Mouse (Mus musculus) layer of hippocampus, adult 9-11 months (tissue): ENCODE measurements around the gene Acot12.
"Not testable (repeated sequence)": the region's sequence is repeated elsewhere in the genome, so short reads cannot be mapped to it uniquely, and the experiment has no call there.

Experiments
- DNase-seq: peaks from one replicate; pipeline ENCODE4 v3.0.0; 2022

Acot12 gene

GRCm38 (mm10) chr13:91760302-91761050 lies 19.2 kb downstream of the Acot12 start:
- DNase-seq, result no peak

GRCm38 (mm10) chr13:91761654-91762445 lies 20.5 kb downstream of the Acot12 start:
- DNase-seq, result no peak

GRCm38 (mm10) chr13:91763654-91764053 lies 22.3 kb downstream of the Acot12 start:
- DNase-seq, result not testable (repeated sequence)

GRCm38 (mm10) chr13:91765627-91766026 lies 24.3 kb downstream of the Acot12 start:
- DNase-seq, result no peak

GRCm38 (mm10) chr13:91768683-91769651 lies 27.7 kb downstream of the Acot12 start:
- DNase-seq, result no peak

GRCm38 (mm10) chr13:91778092-91778491 lies 36.8 kb downstream of the Acot12 start:
- DNase-seq, result no peak

GRCm38 (mm10) chr13:91779892-91780291 lies 38.6 kb downstream of the Acot12 start:
- no peak for DNase-seq

GRCm38 (mm10) chr13:91792035-91792434 lies 50.7 kb downstream of the Acot12 start:
- DNase-seq, result no peak

- DNase-seq, result no peak
Measured at GRCm38 (mm10) chr13:91794926-91795436, 53.7 kb downstream of the Acot12 start.

- no peak for DNase-seq
Measured at GRCm38 (mm10) chr13:91795593-91795992, 54.3 kb downstream of the Acot12 start.

- DNase-seq, result no peak
Measured at GRCm38 (mm10) chr13:91796003-91796402, 54.7 kb downstream of the Acot12 start.

- DNase-seq, result no peak
Measured at GRCm38 (mm10) chr13:91796916-91797315, 55.6 kb downstream of the Acot12 start.

GRCm38 (mm10) chr13:91797442-91797841 lies 56.1 kb downstream of the Acot12 start:
- DNase-seq, result peak; percentile 17

GRCm38 (mm10) chr13:91801726-91802125 lies 60.4 kb downstream of the Acot12 start:
- no peak for DNase-seq

GRCm38 (mm10) chr13:91807155-91807839 lies 66.0 kb downstream of the Acot12 start, which contains the start of gene Zcchc9:
Gene Zcchc9, minus strand, starts transcription at chr13:91807705.
- DNase-seq, result peak; percentile 90

GRCm38 (mm10) chr13:91807874-91808575 lies 66.7 kb downstream of the Acot12 start:
- no peak for DNase-seq

GRCm38 (mm10) chr13:91809476-91809875 lies 68.2 kb downstream of the Acot12 start:
- DNase-seq, result no peak

GRCm38 (mm10) chr13:91814670-91815069 lies 73.4 kb downstream of the Acot12 start:
- no peak for DNase-seq

GRCm38 (mm10) chr13:91823735-91824134 lies 82.4 kb downstream of the Acot12 start:
- DNase-seq, result no peak

- no peak for DNase-seq
Measured at GRCm38 (mm10) chr13:91824845-91825550, 83.7 kb downstream of the Acot12 start.

GRCm38 (mm10) chr13:91826066-91826465 lies 84.8 kb downstream of the Acot12 start:
- no peak for DNase-seq
